Mouse (Mus musculus) gastrocnemius, adult 8-10 months (tissue): ENCODE results near the gene Spred2. TPM values are rescaled to one million over a fixed set of nuclear protein-coding genes. Genes with fewer than 3 reads are reported as not detected.

Source experiments
- DNase-seq, 2 experiments: peaks; one replicate each; pipeline ENCODE4 v3.0.0; 2022; ENCODE audit warnings: low spot score in 2 of 2
- total RNA-seq, 4 experiments: library from RNA; stranded (reverse); gene quantifications; 2 replicates each; pipeline ENCODE4 v1.2.4; 2022

The Spred2 gene
- total RNA-seq, 4 experiments from 2014 or later, result 3.6 to 8.2 (median 4.4) TPM

DNA sequence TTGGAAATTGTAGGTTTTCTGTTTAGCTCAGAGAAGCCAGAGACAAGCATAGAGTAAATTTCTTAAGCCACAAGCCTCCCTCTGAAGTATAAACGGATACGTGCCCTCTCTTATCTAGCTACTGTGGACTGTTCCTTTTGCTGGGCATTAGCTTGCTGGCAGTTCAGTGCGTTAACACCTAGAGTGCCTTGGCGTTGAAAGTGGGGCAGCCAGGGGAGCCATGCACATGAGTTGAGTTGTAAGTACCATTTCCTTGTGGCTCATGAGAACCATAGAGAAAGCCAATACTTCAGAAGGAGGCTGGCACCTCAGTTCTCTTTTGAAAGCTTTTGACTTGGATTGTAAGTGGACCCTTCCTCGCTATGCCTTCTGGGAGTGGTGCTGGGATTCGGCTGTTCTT lies 58.6 kb downstream of the Spred2 start:
- DNase-seq, result no peak

DNA sequence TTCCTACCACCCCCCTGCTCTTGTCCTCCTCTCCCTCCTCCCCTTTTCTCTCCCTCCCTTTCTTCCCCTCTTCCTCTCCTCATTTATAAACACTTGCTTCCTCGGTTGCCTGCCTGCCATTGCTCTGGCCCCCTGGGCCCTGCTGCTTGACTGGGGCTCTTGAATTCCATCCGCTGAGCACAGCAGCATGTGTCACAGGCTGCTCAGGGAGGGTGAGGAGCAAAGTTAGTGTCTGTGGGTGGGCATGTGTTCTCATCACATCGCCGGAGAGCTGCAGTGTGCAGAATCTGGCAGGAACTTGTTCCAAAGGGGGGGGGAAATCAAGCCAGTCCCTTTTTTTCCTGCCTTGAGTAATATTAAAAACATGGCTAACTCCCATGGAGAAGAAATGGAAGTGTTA lies 59.1 kb downstream of the Spred2 start:
- DNase-seq, result no peak

DNA sequence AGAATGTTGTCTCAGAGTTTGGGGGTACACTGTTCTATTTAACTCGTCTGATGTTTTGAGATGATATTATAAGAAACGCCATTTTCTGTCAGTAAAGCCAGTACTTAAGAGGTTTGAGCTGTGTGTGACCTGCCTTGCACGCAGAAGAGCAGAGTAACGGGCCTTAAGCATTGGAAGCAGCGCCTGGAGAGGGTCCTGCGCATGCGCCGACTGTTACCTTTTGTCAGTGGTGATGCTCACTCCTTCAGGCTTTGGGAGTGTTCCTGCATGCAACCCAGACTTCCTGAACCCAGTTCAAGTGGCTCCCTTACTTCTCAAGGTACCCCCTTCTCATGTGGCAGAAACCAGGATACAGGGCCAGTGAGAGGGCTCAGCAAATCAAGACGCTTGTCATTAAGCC lies 59.9 kb downstream of the Spred2 start:
- DNase-seq, result no peak

DNA sequence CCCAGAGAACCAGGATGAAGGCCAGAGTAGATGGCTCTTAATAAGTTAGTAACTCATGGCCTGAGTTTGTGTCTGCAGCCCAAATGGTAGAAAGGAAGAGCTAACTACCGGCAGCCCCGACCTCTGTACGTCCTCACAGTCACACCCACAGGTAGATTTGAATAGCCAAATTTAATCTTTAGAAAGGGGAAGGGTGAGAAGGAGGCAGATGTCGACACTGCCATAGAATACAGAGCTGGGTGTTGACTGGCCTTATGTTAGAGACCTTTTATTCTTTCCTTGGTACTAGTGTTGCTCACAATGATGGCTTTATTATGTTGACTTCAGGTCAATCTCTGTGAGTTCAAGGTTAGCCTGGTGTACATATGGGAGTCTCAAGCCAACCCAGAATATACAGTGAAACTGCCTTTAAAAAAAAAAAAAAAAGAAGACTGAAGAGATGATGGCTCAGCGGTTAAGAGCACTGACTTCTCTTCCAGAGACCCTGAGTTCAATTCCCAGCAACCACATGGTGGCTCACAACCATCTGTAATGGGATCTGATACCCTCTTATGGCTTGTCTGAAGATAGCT lies 61.2 kb downstream of the Spred2 start:
- DNase-seq, result no peak

DNA sequence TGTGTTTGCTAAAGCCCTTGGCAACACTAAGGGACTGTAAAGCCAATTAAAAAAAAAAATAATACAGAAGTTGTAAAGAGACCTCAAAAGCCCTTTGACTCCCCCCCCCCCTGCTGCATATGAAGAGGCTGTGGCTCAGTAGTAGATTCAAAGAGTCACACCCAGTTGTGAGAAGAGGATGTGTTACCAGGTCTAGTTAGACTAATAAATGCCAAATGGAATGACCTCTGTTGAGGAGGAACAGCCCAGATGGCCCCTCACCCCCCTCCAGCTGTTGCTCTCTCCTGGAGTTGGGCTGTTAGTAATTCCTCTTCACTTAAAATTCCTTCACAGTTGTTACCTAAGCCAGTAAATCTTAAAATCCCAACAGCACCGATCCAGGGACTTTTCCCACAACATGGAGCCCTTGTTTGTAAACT lies 62.3 kb downstream of the Spred2 start:
- DNase-seq, result no peak

DNA sequence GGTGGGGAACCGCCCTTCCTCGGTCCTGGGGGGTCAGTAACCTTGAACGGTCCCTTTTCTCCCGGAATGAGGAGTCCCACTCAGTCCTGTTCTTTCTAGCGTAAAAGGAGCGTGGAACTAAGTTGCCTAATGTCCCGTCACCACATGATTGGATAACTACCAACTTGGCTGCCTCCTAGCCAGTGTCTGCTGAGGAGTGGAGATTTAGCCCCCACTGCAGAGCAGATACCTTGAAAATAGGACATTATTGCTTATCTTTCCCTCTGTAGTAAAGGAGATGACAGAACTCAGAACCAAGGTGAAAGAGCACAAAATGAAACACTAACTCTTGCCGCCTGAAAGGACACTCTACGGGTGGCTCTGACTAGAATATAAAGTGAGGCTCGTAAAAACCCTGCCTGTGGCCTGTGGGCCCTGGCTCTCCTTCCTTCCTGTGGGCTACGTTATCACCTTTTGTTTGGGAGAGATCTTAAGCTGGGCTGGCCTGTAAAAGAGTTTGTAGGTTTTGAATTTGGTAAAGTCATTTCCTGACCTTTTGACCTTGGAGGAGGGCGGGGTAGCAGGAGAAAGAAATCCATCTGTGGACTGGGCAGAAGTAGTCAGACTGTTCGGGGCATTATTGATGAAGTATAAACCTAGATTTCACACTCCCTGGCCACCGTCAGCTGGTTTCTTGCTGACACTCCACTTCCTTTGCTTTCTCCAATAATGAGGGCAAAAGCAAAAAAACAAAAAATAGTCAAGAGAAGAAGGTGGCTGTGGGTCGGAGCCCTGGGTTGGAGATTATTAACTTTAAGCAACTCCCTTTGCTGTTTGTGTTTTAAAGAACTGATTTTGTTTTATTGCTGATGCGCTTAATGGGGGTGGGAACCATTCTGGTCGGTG lies 62.9 kb downstream of the Spred2 start:
- no peak for DNase-seq

DNA sequence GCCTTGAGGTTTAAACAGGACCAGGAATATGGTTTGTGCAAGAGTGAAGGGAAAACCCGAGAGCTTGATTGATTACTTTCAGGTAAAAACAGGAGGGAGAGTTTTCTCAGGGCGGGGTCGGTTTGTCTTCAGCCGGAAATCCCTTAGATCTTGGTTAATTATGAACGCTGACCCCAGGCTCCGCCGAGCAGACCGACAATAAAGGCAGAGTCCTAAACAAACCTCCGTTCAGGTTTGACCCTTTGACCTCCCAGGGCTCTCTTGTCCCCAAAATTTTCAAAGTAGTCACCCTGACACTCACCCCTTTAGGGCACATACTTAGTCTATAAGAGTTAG lies 63.5 kb downstream of the Spred2 start:
- DNase-seq, result no peak

DNA sequence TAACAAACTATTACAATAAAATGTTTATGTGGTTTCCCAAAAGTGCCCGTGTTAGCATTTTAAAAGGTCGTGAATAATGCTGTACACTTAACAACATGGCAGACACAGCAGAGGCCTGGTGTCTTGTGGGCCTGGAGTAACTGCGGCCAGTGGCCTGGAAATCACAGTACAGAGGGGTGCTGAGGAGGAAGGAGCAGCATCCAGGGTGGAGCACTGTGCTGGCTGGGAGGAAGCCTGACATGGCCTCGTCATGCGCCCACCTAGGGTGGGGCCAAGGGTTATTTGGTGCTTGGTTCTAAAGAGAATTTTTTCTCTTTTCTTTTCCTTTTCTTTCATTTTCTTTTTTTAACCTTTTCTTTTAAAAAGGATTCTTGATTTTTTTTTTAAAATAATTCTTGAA lies 64.0 kb downstream of the Spred2 start:
- no peak for DNase-seq

DNA sequence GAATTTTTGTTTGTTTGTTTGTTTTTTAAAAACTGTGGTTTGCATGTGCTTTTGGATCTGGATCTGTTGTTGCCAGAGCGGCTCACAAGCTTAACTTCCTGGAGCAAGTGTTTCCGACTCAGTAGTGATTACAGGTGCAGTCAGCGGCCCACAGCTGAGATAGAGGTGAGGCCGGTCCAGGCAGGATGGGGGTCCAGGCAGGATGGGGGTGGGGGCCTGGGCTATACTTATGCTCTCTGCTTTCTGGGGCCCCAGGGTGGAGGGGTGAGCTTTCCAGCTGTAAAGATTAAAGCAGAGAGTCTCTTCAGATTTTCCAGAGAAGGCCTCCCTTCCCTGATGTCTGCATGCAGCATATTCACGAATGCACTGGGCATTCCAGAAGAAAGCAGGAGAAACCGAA lies 64.5 kb downstream of the Spred2 start:
- no peak for DNase-seq

DNA sequence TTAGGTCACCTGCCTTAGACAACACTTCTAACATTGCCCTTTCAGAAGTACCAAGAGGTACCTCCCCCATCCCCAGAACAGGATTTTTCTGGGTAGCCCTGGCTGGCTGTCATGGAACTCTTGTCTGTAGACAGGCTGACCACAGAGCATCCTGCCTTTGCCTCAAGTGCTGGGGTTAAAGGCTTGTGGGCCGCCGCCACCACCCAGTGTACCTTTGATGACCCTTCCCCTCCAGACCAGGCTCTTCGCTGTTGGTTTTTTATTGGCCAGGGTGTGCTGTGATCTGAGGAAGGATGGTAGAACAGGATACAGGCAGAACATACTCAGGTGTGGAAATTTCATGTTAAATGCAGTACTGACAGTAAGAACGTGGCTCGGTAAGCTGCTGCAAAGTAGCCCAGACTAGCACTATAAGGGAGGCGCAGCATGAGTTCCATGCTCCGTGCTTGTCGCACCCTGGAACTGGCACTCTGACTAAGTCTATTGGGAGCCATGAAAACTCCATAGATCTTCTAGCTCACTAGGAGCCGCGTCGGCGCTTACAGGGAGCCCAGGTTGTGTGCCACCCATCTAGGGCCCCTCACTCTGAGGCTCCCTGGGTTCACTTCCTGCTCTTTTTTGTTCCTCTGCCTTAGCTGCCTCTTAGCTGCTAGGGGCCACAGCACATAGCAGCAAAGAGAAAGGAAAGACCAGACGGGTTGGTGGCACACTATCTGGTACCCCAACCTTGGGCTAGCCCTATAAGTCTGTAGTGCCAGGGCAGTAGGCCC lies 65.2 kb downstream of the Spred2 start:
- DNase-seq, result no peak

DNA sequence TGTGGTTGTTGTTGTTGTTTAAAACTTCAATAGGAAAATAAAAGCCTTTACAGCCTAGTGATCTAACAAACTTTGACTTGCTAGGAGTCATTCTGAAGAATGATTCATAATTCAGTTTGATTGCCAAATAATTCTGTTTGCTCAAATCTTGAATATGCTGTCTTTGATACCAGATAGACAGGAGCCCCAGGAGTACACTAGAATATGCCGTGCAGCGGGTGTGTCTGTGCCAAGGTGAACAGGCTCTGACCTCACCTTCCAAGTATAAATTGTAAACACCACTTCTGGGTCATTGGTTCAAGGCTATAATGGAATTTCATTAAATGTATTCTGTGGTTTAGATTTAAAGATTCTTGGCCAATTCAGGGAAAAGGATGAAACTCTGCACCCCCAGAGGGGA lies 66.6 kb downstream of the Spred2 start:
- DNase-seq, result no peak

DNA sequence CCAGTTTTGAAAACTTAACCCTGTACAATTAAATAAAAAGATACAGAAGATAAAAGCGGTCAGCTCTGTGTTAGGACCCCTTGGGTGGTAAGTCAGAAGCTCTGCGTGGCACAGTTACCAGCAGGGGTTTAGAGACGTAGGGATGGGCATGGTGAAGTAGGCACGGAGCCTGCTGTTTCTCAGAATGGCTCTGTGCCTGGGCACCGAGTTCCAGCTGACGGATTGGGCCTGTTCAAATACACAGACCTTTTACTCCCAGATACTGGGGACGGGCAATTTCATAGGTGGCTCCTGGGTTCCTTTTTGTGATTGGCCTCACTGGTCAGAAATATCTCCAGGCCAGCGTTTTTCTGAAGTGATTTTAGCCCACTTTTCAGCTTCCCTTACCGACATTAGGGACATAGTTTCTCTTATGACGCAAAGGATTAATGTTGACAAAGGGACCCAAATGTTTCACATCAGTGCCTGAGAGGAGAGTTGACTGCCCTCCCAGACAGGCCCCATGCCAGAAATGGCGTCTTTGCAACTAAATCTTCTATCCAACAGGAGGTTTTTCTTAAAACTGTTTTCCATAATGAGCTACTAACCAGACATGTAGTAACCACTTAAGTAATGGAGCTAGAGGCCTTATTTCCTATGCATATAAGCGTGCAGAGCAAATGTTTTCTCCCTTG lies 67.3 kb downstream of the Spred2 start:
- no peak for DNase-seq

DNA sequence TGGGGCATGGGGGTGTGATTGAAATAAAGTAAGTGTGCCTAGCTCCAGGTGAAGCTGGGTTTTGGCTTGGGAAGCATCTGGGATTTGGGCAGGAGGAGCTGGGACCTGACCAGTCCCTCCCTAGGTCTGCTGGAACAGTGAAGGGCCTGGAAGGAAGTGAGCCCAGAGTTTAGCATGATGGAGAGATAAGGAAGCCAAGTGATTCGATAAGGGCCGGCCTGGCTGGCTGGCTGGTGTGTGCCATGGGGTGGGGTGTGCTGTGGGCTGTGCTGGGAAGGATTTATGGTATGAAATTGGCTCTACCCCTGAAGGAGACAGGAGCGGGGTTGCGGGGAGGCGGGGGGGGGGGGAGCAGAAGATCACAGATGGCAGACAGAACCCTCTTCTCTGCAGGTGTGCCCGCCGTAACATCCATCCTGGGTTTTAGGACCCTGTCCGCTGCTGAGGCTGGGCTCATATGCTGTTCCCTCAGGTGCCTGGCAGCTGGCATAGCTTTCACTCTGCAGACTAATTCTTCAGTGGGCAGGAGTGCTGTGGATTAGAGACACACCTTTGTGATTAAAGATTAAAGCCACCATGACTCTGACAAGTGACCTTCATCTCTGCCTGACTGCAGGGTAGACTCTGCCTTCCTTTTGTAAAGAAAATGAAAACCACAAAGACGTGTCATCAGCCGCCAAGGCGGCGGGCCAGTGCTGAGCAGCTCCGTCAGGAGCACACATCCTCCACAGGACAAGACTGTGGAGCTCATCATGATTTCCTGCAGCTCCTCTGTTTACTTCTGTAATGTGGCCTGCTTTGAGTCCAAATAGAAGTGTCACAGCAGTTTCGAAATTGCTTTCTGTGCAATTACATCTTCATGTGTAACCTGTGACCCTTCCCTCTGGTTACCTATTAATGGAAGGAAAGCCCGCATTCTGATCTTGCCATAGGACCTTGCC lies 68.4 kb downstream of the Spred2 start:
- no peak for DNase-seq

DNA sequence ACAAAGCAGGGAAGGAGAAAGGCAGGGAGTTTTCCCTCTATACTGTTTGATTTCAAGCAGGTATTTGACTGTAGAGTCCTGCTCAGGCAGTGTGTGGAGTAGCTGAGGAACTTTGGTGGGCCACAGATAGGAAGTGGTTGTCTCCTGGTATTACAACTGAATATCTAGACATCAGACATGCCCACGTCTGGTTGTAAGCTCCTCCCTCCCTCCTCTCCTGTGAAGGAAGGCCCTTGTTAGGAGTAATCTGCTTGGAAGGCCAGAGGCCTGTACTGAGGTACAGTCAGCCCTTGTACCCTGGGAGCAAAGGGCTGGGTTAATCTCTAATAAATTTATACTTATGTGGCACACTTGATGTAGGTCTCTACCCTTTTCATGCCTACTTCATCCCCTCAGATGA lies 69.6 kb downstream of the Spred2 start:
- no peak for DNase-seq

DNA sequence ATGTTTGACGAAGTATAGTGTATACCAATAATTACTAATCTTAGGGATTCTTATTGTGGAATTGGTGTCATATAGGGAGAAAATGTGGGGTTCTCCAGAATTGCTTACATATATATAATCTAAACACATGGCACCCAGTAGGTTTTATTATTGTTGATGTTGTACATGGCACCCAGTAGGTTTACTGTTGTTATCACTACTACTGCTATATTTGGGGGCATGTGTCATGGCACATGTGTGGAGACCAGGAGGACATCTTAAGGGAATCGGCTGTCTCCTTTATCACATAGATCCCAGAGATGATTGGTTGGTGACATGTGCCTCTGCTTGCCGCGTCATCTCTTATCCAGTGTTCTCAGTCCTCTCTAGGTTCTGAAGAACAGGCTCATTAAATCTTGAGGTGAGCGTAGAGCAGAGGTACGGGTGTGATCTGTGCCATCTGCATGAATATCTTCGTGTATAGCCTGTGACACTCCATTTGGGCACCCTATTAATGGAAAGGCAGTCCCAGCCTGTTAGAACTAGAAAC lies 70.2 kb downstream of the Spred2 start:
- no peak for DNase-seq

DNA sequence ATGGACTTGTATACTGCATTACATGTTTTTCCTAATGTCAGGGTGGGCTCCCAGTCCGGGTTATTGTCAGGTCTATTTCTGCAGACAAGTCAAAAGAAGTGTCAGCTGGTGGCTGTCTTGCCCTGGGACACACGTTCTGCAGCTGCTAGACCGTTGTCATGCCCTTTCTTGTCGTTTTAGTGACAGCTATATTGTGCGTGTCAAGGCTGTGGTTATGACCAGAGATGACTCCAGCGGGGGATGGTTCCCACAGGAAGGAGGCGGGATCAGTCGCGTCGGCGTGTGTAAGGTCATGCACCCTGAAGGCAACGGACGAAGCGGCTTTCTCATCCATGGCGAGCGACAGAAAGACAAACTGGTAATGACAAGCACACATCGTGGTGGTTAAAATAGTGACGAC lies 73.8 kb downstream of the Spred2 start:
- no peak for DNase-seq

DNA sequence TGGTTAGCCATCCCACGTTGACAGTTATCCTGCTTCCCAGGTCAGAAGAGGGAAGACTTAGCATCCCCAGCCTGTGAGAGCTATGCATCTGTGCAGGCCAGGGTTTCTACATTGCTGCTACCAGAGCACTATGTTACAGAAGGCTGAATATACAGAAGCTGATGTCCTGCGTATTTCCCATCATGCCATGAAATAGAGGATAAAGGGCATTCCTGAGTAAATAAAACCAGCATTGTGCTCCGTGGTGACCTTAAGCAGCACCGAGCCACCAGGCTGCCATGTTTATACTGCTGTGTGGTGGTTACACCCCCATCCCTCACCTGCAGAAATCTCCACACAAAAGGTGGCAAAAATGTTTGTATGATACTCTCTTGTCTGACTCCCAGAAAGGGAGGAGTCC lies 78.7 kb downstream of the Spred2 start:
- DNase-seq, result no peak

DNA sequence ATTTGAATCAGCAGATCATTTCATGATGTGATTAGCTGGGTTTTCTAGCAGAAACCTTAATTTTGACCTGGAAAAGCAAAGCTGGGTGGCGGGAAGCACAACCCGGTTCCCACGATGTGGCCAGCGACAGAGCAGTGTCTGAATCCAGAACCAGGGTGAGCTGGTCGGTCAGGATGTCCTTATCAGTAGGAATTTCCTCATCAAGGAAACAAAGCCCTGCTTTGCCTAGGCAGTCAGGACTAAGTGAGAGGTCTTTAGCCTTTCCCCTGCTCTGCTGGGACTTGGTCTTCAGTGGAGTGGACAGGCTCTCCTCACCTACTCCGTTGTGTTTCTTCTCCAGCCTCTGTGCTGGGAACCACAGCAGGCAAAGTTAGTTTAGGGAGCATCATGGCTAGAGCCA lies 83.5 kb downstream of the Spred2 start:
- DNase-seq, result no peak

DNA sequence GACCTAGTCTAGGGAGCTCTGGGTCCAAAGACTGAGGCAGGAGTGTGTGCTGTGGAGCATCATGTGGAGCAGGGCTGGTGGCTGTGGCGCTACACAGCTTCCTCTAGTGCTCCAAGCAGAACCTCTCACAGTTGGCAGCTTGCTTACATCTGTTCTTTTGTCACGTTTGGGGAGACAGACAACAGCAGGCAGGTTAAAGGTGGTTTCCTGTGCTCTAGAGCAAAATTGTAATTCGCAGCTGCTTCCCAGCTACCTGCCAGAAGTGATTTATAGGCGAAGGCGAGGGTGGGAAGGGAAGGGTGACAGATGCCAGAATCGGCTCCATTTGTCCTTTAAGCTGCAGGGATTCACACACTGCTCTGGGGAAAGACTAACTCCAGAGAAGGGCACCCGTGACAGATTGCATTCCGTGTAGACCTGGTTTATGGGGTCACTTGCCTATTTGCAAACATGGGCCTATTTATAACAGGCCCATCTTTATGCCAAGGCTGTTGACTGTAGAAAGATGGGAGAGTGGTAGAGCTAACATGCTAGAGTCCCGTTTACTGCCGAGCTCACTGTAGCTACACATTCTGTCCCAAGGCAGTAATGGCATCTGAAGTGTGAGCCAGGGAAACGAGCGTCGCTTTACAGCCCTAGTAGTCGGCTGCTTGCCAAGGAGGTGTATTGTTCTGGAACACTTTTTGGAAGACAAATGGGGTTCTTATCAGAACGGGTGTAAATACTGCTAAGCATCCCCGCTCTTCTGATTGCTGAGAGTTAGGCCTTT lies 87.2 kb downstream of the Spred2 start:
- DNase-seq, result no peak

DNA sequence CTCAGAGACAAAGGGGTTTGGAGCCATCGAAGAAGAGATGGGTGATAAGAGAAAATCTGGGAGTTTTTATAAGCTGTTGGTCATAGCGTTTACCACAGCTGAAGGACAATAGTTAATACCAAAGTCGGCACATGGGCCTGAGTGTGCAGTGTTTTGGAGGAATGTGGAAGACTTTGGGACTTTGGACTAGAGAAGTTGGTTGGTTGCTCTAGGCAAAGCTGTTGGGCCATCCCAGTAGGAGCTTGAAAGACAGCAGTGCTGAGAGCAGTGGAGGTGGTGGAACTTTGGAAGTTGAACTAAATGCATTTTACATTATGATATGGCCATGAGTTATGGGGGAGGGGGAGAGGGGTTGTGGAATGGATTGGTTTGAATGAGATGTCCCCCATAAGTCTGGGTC lies 89.2 kb downstream of the Spred2 start:
- no peak for DNase-seq
